Mouse (Mus musculus): ENCODE results near the gene Cstl1.

GRCm38 (mm10) chr2:148789142-148789541 lies 39.0 kb downstream of the Cstl1 start, which contains the start of gene Cst12:
- no peak for TF ChIP-seq POLR2A (IDR thresholded peaks at IDR 0.05; ENCODE audit: insufficient read depth, low read length)
- TF ChIP-seq CTCF (IDR thresholded peaks at IDR 0.05; ENCODE audit: low read depth, low read length): no peak
- no peak for TF ChIP-seq EP300 (IDR thresholded peaks at IDR 0.05; ENCODE audit: insufficient read depth, low read depth, low read length)

Data from ES-Bruce4 (cell line).